Mouse (Mus musculus) hindbrain, embryonic 13.5 days (tissue): ENCODE measurements around the gene Pon3. TPM values are rescaled to one million over a fixed set of nuclear protein-coding genes. Genes with fewer than 3 reads are reported as not detected.
"Not testable (repeated sequence)": the region's sequence is repeated elsewhere in the genome, so short reads cannot be mapped to it uniquely, and the experiment has no call there.

ENCODE experiments used
- ATAC-seq: fragments of 200-750 bp; cut with Nextera tagmentation; 2 replicates; pipeline ENCODE4 v1.8.0; 2017; ENCODE audit warnings: moderate TSS enrichment; ENCODE audit not compliant: low FRiP score
- H3K27ac ChIP-seq: fragments of 300-500 bp; sonication (generic); 2 replicates; pipeline ENCODE4 v1.5.1; 2015; ENCODE audit warnings: inconsistent platforms, mild to moderate bottlenecking, moderate library complexity
- H3K27me3 ChIP-seq: fragments of 300-500 bp; sonication (generic); 2 replicates; pipeline ENCODE4 v1.6.1; 2015; ENCODE audit warnings: mild to moderate bottlenecking, inconsistent platforms
- H3K36me3 ChIP-seq: fragments of 300-500 bp; sonication (generic); 2 replicates; pipeline ENCODE4 v1.6.1; 2015; ENCODE audit warnings: mild to moderate bottlenecking, inconsistent platforms
- H3K4me1 ChIP-seq: fragments of 300-500 bp; sonication (generic); replicated peaks from 2 replicates; pipeline ENCODE4 v1.6.1; 2015; ENCODE audit warnings: inconsistent platforms
- H3K4me2 ChIP-seq: fragments of 300-500 bp; sonication (generic); 2 replicates; pipeline ENCODE4 v1.6.1; 2015; ENCODE audit warnings: inconsistent platforms, mild to moderate bottlenecking, moderate library complexity
- H3K4me3 ChIP-seq: fragments of 300-500 bp; sonication (generic); 2 replicates; pipeline ENCODE4 v1.5.1; 2015; ENCODE audit warnings: mild to moderate bottlenecking, inconsistent platforms
- H3K9ac ChIP-seq: fragments of 300-500 bp; sonication (generic); 2 replicates; pipeline ENCODE4 v1.6.1; 2015; ENCODE audit warnings: mild to moderate bottlenecking, inconsistent platforms
- H3K9me3 ChIP-seq: fragments of 300-500 bp; sonication (generic); 2 replicates; pipeline ENCODE4 v1.6.1; 2016; ENCODE audit warnings: inconsistent platforms
- WGBS: fragments of 180-500 bp; shearing (Covaris S2); methylation state at CpG from one replicate; pipeline ENCODE4 v1.1.7; 2015; 5-methylcytosine and 5-hydroxymethylcytosine counted together
- polyA plus RNA-seq: library from polyadenylated mRNA; unstranded; fragments of >200 nt; fragmentation: Nextera tagmentation; extraction: Ambion mirVana; gene quantifications from 2 replicates; pipeline ENCODE4 v1.2.1, GENCODE M21; 2015

The Pon3 gene
- polyA plus RNA-seq, 1 experiment from 2014 or later, result 7.2 TPM

DNA sequence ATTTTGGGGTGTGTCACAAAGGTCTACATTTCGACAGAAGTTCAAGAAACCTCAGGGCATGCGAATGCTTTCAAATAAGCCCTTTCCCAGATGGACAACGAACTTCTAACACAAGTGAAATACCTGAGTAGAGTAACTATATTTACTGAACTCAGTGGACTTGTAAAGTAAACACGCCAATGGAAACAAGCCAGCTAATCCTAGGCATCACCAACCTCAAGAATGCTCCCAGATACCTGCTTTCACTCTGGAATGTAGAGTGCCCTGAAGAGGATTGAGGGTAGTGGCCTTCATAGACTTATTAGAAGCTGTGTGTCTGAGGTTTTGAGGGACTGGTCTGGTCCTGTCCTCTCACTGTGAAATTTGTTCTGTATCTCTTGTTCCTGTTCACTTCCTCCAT lies 18.6 kb downstream of the Pon3 start:
- 94% methylated on average over 4 of the region's 4 CpGs for WGBS
- H3K9ac ChIP-seq, result no peak overlapping the region
- no peak overlapping the region for H3K27ac ChIP-seq

DNA sequence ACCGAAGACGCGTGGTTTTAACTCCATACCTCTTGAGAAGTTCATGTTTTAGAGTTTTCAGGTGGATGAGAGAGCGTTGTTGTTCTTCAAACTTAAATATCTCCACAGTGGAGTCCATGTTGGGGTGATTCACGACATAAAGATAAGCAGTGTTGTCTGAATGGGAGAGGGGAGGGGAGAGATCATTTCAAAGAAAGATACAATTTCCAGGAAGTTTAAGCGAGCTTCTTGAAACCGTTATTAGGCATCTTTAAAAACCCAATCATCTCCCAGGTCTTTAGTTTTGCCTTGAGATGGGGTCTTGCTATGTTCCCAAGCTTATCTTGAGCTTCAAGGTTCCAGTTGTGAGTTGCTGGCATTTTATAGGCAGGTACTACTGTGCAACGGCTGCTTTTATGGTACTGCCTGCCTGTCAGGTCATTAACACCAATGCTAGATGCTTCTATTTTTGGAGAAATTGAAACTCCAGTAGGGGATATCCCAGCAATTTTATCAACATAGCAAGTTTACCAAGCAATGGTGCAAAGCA lies 19.2 kb downstream of the Pon3 start:
- no peaks in the 10 kb centered on the region for H3K4me1 ChIP-seq
- no peaks in the 10 kb centered on the region for H3K27me3 ChIP-seq
- no peak overlapping the region for H3K4me2 ChIP-seq
- WGBS, result 89% methylated on average over 8 of the region's 8 CpGs
- no peak overlapping the region for H3K27ac ChIP-seq
- no peaks in the 10 kb centered on the region for H3K36me3 ChIP-seq
- ATAC-seq, result no peak
- H3K4me3 ChIP-seq, result no peak overlapping the region
- H3K9ac ChIP-seq, result no peak overlapping the region
- H3K9me3 ChIP-seq, result no peaks in the 10 kb centered on the region

More for the DNA sequence above, 18.6 kb downstream of the Pon3 start:
- no peak overlapping the region for H3K4me3 ChIP-seq
- H3K9me3 ChIP-seq, result no peaks in the 10 kb centered on the region
- H3K4me2 ChIP-seq, result no peak overlapping the region
- ATAC-seq, result no peak
- H3K36me3 ChIP-seq, result no peaks in the 10 kb centered on the region
- H3K4me1 ChIP-seq, result no peaks in the 10 kb centered on the region
- no peaks in the 10 kb centered on the region for H3K27me3 ChIP-seq

DNA sequence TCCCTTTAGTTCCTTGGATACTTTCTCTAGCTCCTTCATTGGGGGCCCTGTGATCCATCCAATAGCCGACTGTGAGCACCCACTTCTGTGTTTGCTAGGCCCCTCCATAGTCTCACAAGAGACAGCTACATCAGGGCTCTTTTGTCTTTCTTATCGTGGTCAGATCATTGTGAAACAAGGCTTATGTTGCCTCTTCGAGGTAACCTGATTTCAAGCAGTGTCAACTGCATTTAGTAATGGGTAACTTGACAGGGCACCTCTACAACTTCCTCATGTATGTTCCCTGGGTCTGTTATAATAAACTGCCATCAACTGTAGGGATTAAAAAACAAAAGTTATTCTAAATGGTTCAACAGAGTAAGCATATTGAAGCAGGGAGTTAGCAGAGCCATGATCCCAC lies 21.5 kb downstream of the Pon3 start:
- Histone ChIP-seq H3K4me3 (no peak overlapping the region), H3K4me1 (no peaks in the 10 kb centered on the region), H3K36me3 (no peaks in the 10 kb centered on the region), H3K4me2 (no peak overlapping the region), H3K9me3 (no peaks in the 10 kb centered on the region), H3K9ac (no peak overlapping the region), H3K27ac (no peak overlapping the region), H3K27me3 (no peaks in the 10 kb centered on the region)
- no peak for ATAC-seq
- 76% methylated on average over 3 of the region's 3 CpGs for WGBS

DNA sequence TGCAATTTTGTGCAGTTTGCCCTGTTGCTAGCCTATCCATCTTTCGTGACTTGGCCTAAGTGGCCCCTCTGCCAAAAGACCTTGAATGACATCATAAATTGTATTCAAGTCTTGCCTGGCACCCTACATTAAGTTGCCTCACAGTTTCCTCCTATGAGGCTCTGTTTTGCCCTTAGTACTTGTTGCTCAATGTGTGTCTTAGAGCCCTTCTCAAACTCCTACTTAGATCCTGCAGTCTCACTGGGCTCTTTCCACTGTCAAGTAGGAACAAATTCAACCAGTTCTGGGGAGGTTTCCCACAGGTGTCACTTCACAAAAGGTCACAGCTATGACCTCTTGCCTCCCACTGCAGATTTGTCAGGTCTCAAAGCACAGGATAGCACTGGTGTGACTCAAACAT lies 22.3 kb downstream of the Pon3 start:
- Histone ChIP-seq H3K4me1 (no peaks in the 10 kb centered on the region), H3K27me3 (no peaks in the 10 kb centered on the region), H3K4me2 (no peak overlapping the region), H3K4me3 (no peak overlapping the region), H3K27ac (no peak overlapping the region), H3K9me3 (no peaks in the 10 kb centered on the region), H3K9ac (no peak overlapping the region), H3K36me3 (no peaks in the 10 kb centered on the region)
- ATAC-seq, result no peak
- WGBS, result 100% methylated on average over 1 of the region's 1 CpGs

DNA sequence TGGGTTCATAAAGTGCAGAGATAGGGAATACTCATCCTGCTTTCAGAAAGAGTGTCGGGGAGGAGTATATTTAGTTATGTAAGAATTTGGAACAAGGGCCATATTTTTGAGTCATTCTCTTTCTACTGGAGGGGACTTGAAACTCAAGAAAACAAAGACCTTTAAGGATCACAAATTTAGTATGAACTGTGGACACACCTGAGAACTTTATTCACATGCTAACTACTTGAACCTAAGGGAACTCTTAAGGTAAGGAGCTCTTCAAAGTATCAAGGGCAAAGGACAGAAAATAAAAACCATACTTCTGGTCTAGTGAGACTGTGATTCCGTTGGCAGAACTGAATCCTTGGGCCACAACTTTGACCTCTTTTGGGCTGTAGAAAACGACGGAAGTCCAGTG lies 24.1 kb downstream of the Pon3 start:
- no peaks in the 10 kb centered on the region for H3K27me3 ChIP-seq
- no peak for ATAC-seq

DNA sequence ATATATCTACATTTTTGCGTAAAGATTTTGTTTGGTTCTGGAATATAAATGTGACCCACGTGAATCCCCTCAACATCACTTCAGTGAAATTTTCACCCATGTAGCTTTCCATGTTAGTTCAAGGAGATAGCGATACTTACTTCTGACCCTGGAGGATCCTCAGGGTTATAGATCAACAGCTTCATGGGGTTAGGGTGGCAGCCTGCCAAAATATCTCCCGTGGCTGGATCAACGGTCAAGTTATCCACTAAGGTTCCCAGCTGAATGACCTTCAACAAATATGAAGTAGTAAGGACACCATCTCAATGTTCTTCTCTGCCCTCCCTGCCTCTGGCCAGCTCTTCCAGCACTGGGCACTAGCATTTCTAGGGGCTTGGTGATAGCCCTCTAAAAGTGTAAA lies 25.8 kb downstream of the Pon3 start:
- 93% methylated on average over 5 of the region's 5 CpGs for WGBS
- H3K4me2 ChIP-seq, result no peak overlapping the region
- H3K9ac ChIP-seq, result no peak overlapping the region
- no peaks in the 10 kb centered on the region for H3K4me1 ChIP-seq
- no peak for ATAC-seq
- H3K27me3 ChIP-seq, result no peaks in the 10 kb centered on the region
- no peaks in the 10 kb centered on the region for H3K9me3 ChIP-seq
- H3K4me3 ChIP-seq, result no peak overlapping the region
- no peaks in the 10 kb centered on the region for H3K36me3 ChIP-seq
- no peak overlapping the region for H3K27ac ChIP-seq

More for the DNA sequence above, 24.1 kb downstream of the Pon3 start:
- Histone ChIP-seq H3K9me3 (no peaks in the 10 kb centered on the region), H3K4me3 (no peak overlapping the region), H3K27ac (no peak overlapping the region), H3K36me3 (no peaks in the 10 kb centered on the region), H3K4me2 (no peak overlapping the region), H3K4me1 (no peaks in the 10 kb centered on the region), H3K9ac (no peak overlapping the region)
- 91% methylated on average over 4 of the region's 4 CpGs for WGBS

DNA sequence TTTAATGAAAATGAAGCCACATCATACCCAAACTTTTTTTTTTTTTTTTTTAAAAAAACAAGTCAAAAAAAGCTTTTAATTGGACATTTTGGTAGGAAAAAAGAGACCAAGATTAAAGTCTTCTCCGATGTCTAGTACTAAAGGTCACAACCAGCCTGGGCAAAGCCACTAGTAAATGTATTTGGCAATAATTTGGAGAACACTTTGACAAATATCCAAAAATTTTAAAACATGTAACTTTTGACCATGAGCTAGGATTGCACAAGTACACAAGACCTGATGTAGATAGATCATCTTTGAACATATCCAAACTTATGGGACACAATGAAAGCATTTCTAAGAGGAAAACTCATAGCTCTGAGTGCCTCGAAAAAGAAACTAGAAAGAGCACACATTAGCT lies 32.5 kb downstream of the Pon3 start:
- H3K36me3 ChIP-seq, H3K9me3 ChIP-seq, H3K4me2 ChIP-seq, H3K4me3 ChIP-seq, H3K4me1 ChIP-seq, H3K9ac ChIP-seq, H3K27ac ChIP-seq, ATAC-seq, H3K27me3 ChIP-seq: not testable (repeated sequence)
- WGBS, result 86% methylated on average over 2 of the region's 2 CpGs

DNA sequence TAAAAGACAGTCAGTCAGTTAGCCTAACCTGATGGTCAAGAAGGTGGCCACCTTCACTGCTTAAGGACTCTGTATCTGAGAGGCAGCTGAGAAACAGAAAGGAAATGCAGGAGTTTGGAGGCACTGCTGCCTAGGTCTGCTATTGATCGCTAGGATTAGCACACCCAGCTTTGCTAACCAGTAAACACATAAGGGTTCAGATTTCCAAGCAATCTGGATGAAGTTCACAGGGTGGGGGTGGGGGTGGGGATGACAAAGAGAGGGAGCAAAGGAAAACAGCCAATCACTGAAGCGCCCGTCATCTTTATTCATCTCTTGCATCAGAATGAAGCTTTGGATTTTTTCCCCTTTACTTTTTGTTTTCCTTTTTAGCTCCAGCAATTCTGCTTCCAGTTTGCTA lies 34.0 kb downstream of the Pon3 start:
- H3K27ac ChIP-seq, result no peak overlapping the region
- H3K27me3 ChIP-seq, result no peaks in the 10 kb centered on the region
- H3K36me3 ChIP-seq, result no peaks in the 10 kb centered on the region
- 80% methylated on average over 3 of the region's 3 CpGs for WGBS
- no peak for ATAC-seq
- no peak overlapping the region for H3K4me3 ChIP-seq
- no peak overlapping the region for H3K9ac ChIP-seq
- H3K9me3 ChIP-seq, result no peaks in the 10 kb centered on the region
- no peaks in the 10 kb centered on the region for H3K4me1 ChIP-seq
- no peak overlapping the region for H3K4me2 ChIP-seq

DNA sequence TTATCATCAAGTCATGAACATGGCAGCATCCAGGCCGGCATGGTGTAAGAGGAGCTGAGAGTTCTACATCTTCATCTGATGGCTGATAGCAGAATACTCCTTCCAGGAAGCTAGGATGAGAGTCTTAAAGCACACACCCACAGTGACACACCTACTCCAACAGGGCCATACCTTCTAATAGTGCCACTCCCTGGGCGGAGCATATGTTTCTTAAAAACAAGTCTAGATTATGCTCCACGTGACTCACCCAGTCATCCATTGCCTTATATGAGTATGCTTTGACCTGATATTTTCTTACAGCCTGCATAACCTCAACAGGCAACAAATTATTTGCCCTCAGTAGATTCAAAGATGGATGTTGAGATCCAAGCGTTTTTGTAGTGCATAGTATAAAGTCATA lies 37.9 kb downstream of the Pon3 start:
- no peaks in the 10 kb centered on the region for H3K27me3 ChIP-seq
- WGBS, result 95% methylated on average over 4 of the region's 4 CpGs
- ATAC-seq, result no peak
- no peak overlapping the region for H3K4me3 ChIP-seq
- H3K9me3 ChIP-seq, result no peaks in the 10 kb centered on the region
- no peaks in the 10 kb centered on the region for H3K36me3 ChIP-seq
- no peak overlapping the region for H3K4me2 ChIP-seq
- no peaks in the 10 kb centered on the region for H3K4me1 ChIP-seq
- no peak overlapping the region for H3K27ac ChIP-seq
- no peak overlapping the region for H3K9ac ChIP-seq

DNA sequence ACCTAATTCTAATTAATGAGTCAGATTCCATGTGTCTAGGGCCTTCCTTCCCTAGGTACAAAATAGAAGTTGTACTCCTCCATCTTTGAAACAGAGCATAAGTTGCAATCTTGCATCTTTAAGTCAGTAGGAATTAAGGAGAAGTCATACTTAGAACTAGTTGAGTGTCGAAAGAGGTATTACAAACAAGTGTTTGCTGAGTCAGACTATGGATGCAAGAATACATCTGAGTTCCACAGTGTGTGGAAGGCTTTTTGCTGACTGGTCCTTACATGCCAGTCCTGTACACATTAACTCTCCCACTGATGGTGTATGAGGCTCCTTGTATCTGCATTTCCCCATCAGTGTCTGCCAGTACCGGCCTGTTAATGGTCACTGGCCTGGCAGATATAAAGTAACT lies 48.3 kb downstream of the Pon3 start:
- 88% methylated on average over 2 of the region's 2 CpGs for WGBS
- no peaks in the 10 kb centered on the region for H3K27me3 ChIP-seq
- no peaks in the 10 kb centered on the region for H3K9me3 ChIP-seq
- ATAC-seq, result no peak
- no peaks in the 10 kb centered on the region for H3K4me1 ChIP-seq
- no peak overlapping the region for H3K4me2 ChIP-seq
- H3K36me3 ChIP-seq, result no peaks in the 10 kb centered on the region
- no peak overlapping the region for H3K4me3 ChIP-seq
- H3K27ac ChIP-seq, result no peak overlapping the region
- H3K9ac ChIP-seq, result no peak overlapping the region

DNA sequence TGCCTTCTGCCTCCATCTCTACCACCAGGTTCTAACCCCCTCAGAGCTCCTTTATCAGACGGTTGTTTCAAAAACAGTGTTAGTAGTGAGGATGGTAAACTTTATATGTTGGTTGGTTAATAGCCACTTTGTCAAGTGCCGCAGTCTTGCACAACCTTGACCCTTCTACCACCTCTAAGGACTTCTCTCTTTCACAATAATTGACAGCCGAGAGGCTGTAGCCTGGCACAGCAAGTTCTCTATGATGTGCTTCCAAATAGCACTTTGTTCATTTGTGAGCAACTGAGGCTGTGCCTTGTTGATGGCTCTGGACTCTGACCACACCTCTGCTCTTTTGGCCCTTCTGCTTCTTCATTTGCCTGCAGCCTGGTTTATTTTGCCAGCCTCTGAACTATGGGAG lies 56.2 kb downstream of the Pon3 start:
- H3K36me3 ChIP-seq, result no peaks in the 10 kb centered on the region
- WGBS, result 87% methylated on average over 3 of the region's 3 CpGs
- H3K4me3 ChIP-seq, result no peak overlapping the region
- H3K9ac ChIP-seq, result no peak overlapping the region
- H3K4me2 ChIP-seq, result no peak overlapping the region
- no peak for ATAC-seq
- no peaks in the 10 kb centered on the region for H3K4me1 ChIP-seq
- H3K9me3 ChIP-seq, result no peaks in the 10 kb centered on the region
- no peak overlapping the region for H3K27ac ChIP-seq
- no peaks in the 10 kb centered on the region for H3K27me3 ChIP-seq

DNA sequence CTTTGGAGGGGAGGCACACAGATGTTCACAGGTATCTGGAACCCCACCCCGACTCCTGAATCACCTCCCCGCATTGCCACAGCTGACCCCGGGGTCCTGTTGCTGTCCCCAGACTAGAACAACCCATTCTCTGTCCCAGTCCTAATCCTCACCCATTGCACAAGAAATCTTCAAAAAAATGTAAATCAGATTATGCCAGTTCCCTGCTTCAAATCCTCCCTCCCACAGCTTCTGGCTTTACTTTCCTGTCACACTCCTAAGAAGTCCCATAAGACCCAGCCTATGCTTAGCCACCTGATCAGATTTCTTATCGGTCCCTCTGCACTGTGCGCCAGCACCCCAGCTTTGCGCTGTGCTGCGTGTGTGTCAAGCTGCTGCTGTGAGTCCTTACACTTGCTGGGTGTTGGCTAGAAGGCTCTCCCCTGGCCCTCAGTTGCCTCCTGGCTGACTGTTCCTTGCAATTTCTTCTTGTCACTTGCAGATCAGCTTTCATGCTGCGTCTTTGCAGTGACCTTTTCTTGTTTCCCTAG lies 56.6 kb downstream of the Pon3 start:
- 88% methylated on average over 8 of the region's 8 CpGs for WGBS
- Histone ChIP-seq H3K4me1 (no peaks in the 10 kb centered on the region), H3K27me3 (no peaks in the 10 kb centered on the region), H3K36me3 (no peaks in the 10 kb centered on the region), H3K27ac (no peak overlapping the region), H3K9me3 (no peaks in the 10 kb centered on the region), H3K4me2 (no peak overlapping the region), H3K4me3 (no peak overlapping the region), H3K9ac (no peak overlapping the region)
- no peak for ATAC-seq

DNA sequence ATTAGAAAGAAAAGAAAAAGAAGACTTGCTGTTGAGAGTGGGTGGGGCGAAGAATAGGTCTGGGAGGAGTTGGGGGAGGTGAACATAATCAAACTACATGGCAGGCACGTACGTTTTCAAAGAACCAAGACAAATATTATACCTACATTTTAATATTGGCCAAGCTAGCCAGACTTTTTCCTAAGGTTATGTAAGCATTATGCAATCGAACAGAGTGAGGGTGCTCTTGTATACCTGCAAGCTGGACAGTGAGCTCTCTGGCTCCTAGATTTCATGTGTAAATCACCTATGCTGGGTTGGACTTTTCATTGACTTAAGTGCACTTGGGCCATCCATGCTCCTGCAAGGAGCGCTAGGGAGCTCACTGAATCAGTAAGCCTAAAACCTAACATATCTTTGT lies 57.5 kb downstream of the Pon3 start:
- H3K27ac ChIP-seq, result no peak overlapping the region
- no peak overlapping the region for H3K4me3 ChIP-seq
- H3K9me3 ChIP-seq, result no peaks in the 10 kb centered on the region
- H3K4me1 ChIP-seq, result no peaks in the 10 kb centered on the region
- H3K36me3 ChIP-seq, result no peaks in the 10 kb centered on the region
- ATAC-seq, result no peak
- H3K9ac ChIP-seq, result no peak overlapping the region
- H3K4me2 ChIP-seq, result no peak overlapping the region
- no peaks in the 10 kb centered on the region for H3K27me3 ChIP-seq
- 95% methylated on average over 5 of the region's 5 CpGs for WGBS
